Mouse (Mus musculus): ENCODE measurements around the gene Sipa1l1.

DNA sequence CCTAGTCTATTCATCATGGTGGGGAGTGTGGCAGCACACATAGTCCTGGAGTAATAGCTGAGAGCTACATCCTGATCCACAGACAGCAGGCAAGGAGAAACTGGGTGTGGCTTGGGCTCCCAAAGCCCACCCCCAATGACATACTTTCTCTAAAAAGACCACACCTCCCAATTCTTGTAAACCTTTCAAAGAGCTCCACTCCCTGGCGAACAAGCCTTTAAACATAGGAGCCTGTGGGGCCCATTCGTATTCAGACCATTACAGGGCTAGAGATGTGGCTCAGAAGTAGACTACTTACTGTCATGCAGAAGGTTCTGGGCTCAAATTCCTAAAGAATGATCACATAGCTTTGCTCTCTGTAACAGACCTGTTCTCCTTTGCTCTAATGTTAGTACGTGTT lies 156.4 kb downstream of the Sipa1l1 start:
- TF ChIP-seq TAL1 (IDR thresholded peaks at IDR 0.05; ENCODE audit: low read length) (no peak), GATA1 (IDR thresholded peaks at IDR 0.05; ENCODE audit: low read length) (no peak)

Measured in erythroblast, embryonic 14.5 days (primary cell).